Mouse (Mus musculus) lung, postnatal 0 days (tissue): ENCODE measurements around the gene Bnc2.

Experiments used
- CTCF ChIP-seq: IDR thresholded peaks from 2 replicates; pipeline ENCODE4 v1.5.1; 2016; ENCODE audit warnings: antibody characterized with exemption, mild to moderate bottlenecking
- EP300 ChIP-seq: IDR thresholded peaks from 2 replicates; pipeline ENCODE4 v1.6.1; 2016; ENCODE audit warnings: antibody characterized with exemption, mild to moderate bottlenecking, control low read depth

DNA sequence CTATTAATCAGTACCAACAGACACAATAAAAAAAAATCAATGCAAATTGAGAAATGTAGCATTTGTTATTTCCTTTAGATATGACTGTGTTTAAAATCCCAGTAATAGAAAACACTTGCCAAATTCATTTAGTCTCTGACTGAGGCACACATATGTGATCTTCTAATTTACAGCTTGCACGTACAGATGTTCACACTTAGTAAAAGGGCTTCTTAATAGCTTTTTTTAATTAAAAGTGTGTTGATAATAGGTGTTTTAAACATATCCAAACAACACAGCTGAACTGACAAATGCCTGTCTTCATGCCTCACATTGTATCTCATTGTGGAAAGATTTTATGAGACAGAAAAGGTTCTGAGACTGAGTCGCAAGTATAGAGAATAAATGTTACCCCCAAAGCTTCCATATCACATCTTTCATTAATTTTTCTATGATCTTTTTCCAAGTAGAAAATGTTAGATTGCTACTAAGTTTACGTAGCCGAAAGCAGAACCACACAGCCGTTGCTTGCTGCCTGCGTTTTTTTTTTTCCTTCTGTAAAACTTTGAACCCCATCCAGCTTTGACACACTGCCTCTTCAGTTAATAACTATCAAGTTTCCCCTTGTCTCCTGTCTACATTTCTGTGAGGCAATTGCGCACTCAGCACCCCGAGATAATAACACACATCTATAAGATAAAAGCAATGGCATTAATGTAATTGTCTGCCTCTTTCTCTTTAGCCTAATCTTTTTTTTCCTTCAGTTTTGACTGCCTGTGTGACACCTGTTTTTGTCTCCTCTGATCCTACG, 271.5 kb downstream of the Bnc2 start:
- TF ChIP-seq EP300 (no peak), CTCF (no peak)
